Mouse (Mus musculus) left cerebral cortex, adult 11 months (tissue): Measurements from ENCODE around the gene Maff.

Experiments used
- DNase-seq: peaks from one replicate; pipeline ENCODE4 v3.0.0; 2022; ENCODE audit warnings: low spot score

Gene Maff

DNA sequence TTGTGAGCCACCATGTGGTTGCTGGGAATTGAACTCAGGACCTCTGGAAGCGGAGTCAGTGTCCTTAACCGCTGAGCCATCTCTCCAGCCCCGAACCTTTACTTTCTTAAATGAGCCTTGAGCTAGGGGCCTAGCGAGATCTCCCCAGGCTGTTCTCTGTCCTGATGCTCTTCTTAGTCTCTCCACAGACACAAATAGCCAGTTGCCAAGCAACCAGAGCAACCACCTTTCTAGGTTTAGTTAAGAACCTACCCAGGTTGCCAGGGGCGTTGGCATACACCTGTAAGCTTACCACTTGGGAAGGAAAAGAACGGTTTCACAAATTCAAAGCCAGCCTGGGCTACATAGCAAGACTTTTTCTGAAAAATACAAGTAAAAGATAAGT is 16.4 kb upstream of the Maff start:
- no peak for DNase-seq

DNA sequence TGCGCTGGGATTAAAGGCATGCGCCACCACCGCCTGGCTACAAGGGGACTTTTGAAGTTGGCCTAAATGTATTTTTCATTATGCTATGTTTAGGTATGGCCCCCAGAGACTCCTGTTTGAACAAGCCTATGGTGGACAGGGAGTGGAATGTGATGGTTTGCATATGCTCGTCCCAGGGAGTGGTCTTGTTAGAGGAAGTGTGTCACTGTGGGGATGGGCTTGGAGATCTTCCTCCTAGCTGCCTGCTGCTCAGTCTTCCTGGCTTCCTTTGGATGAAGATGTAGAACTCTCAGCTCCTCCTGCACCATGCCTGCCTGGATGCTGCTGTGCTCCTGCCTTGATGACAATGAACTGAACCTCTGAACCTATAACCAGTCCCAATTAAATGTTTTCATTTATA is 15.9 kb upstream of the Maff start:
- DNase-seq, result no peak

DNA sequence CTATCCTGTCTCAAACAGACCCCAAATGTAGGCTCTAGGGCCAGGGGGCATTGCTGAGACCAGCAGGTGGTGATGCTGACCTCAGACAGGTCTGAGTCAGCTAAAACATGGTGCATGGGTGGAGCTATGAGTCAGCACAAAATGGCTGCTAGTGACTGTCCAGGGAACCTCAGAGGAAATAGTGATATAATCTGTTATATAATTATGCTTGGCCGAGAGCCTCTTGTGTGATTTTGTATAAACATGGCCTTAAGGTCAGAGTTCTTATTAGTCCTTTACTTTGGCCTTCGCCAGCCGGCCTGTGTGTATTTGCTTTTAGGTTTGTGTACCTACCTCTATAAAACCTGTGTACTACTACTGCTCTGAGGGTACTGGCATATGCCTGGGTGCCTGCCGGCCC is 13.0 kb upstream of the Maff start:
- DNase-seq, result no peak

DNA sequence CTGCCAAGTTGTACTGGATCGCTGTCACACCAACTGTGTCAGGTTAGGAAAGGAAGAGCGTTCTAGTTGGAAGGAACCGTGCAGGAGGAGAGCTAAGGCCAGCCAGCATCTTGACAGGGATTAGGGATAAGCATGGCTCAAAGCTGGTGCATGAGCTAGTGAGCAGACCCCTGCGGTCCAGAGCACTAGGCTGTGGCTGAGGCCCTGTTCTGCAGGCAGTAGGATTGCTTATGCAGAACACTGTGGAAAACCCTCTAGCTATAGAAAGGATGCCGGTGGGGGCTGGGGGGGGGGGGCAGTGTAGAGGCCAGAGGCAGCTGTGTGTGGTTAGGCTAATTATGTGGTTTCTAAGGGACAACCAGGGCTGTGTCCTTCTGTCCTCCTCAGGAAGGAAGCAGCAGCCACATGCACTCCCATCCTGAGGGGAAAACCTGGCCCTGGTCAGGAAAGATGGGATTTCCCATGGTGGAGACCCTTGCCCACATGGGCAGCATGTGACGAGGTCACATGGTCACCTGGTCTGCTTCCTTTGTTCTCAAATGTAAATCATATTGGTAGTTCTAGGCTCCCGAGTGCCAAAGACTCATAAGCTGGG is 11.3 kb upstream of the Maff start:
- no peak for DNase-seq

DNA sequence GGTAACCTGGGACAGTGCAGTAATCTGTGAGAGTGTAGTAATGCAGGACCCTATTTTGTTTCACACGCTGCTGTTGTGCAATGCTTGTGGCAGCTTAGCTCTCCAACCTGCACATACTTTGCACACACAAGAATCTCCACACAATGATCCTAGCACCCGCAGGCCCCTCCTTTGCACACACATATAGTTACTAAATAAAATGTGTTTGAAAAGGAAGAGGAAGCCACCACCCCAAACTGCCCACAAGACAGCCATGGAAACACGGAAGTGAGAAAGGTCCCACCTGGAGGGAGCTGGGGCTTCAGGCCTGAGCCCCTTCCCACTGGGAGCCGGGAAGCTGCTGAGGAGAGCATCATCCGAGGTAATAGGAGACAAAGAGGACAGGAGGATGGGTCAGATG is 7.4 kb upstream of the Maff start:
- DNase-seq, result no peak

- DNase-seq, result no peak
These were observed 3.6 kb upstream of the Maff start for GRCm38 (mm10) chr15:79342641-79343337.

DNA sequence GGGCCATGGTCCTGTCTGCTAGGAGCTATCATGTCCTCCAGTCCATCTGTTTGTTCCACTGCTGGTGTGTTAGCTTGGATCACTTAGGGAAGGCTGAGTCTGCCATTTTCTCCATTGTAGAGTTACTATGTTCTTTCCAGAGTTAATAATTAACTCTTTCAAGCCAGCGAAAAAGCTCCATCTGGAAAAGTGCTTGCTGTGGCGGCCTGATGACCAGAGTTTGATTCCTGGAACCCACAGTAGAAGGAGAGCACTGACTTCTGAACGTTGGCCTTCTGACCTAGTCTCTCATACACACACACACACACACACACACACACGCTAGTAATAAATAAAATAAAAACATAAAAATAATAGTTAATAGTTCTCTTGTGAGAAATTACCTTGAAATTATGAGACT is 1.8 kb upstream of the Maff start:
- DNase-seq, result no peak

GRCm38 (mm10) chr15:79347165-79347844 is 884 bp downstream of the Maff start:
- peak; percentile 75 for DNase-seq

- DNase-seq, result no peak
These were observed 1.6 kb downstream of the Maff start for GRCm38 (mm10) chr15:79347845-79348506.

- DNase-seq, result no peak
These were observed 2.2 kb downstream of the Maff start for GRCm38 (mm10) chr15:79348651-79349050.

- no peak for DNase-seq
These were observed 4.4 kb downstream of the Maff start for GRCm38 (mm10) chr15:79350866-79351265.

- no peak for DNase-seq
These were observed 4.9 kb downstream of the Maff start for GRCm38 (mm10) chr15:79351331-79351767.

DNA sequence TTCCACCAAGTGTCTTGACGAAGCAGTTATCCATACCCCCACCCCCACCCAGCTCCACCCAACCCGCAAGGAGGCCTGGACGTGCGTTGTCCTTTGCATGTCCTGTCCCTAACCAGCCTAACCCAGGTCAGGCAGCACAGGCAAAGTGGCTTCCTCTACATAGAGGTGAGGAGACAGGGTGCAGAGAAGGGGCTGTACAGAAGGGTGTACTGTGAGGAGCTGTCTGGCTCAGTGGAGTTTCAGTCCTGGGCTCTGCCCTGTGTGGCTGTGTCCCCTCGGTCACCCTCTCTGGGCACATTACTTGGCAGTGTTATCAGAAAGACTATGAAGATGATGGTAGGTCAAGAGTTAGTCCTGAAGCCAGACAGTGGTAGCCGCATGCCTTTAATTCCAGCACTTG is 6.1 kb downstream of the Maff start:
- DNase-seq, result no peak

DNA sequence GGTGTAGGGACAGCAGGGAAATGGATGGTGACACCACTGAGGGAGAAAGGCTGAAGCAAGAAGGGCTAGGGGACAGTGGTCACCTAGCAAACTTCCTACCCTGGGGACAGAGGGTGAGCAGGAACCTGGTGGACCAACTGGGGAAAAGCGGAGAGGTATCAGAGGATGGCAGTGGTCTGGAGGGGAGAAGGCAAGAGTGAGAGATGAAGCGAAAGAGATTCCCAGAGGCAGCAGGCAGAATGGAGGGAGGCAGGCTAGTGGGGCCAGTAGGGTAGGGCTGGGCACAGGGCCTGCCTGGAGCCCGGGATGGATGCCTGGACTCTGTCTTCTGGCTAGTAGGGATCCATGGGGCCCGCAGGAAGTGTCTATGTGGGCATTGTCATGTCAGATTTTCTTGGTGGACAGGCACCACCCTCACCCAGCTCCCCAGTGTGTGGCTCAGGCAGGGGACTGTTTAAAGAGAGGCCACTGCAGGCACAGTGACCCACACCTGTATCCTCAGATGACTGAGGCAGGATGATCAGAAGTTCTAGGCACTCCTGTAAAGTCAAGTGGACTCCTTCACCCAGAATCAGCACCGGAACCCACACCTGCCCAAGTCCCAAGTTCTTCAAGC is 7.4 kb downstream of the Maff start:
- DNase-seq, result no peak

- DNase-seq, result no peak
These were observed 8.2 kb downstream of the Maff start for GRCm38 (mm10) chr15:79354619-79355018.

GRCm38 (mm10) chr15:79356481-79356880 is 10.1 kb downstream of the Maff start:
- no peak for DNase-seq

DNA sequence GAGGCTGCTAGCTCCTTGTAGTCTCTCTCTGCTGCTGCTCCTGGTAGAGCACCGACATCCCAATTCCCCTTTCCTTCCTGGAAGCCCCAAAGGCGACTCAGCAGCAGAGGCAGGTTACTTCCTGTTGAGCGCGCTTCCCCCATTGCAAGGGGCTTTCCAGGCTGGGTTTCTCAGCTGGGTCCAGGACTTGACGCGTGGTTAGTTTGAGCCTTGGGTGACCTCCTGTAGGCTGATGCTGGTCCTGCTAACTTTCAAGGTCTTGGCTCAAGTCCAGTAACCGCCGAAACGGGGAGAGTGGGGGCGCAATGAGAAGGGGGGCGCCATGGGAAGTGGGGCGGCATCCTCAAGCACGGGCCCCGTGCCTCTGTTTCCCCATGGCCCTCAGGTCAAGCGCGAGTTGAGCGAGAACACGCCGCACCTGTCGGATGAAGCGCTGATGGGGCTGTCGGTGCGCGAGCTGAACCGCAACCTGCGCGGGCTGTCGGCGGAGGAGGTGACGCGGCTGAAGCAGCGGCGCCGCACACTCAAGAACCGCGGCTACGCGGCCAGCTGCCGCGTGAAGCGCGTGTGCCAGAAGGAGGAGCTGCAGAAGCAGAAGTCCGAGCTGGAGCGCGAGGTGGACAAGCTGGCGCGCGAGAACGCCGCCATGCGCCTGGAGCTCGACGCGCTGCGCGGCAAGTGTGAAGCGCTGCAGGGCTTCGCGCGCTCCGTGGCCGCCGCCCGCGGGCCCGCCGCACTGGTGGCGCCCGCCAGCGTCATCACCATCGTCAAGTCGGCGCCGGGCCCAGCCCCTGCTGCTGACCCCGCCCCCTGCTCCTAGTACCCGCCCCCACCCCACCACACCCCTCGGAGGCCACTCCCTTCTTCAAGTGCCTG is 10.9 kb downstream of the Maff start:
- DNase-seq, result no peak

DNA sequence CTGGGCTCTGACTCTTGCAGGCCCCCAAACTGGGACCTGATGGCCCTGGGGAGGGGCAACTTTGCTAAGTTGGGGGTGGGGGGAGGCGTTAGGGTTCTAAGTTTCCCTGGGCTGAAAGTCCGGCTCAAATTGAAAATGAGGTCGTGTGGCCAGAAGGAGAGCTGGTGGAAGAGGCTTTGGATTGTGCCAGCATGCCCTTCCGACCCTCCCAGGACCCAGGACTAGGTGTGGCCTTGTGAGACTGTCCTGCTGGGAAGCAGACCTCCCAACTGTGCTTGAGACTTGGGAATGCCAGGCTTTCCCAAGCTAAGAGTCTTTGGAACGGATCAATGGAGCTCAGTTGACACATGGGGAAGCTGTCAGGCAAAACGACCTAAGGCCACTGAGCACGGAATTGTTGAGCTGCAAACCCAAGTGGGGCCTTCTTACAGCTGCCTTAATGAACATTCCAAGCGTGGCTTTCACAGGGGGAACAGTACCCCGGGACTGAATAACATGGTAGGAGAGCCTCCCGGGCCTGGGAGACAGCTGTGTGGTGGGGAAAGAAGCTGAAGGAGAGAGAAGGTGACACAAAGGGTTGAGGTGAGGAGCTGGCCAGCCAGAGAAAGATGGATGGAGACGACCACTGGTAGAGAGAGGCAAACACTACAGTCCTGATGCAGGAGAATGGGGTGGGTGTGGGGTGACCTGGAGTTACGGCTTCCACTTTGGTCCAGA is 11.7 kb downstream of the Maff start:
- DNase-seq, result no peak

DNA sequence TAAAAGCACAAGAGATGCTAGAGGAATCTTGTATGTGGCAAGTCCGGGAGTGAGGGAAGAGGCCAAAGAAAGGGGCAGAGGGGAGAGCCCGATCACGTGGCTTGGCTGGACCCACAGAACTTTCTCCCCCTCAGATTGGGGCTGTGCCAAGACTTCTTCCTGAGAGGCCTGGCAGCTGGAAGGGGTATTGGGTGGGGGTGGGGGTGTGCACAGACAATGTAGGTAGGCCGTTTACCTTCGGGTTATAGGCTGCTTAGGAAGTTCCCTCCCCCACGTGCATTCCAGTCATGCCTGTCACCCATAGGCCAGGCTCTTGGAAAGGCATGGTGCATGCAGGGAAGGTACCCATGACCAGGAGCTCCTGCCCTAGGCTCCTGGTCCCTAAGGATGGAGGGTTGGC is 13.5 kb downstream of the Maff start:
- DNase-seq, result no peak

DNA sequence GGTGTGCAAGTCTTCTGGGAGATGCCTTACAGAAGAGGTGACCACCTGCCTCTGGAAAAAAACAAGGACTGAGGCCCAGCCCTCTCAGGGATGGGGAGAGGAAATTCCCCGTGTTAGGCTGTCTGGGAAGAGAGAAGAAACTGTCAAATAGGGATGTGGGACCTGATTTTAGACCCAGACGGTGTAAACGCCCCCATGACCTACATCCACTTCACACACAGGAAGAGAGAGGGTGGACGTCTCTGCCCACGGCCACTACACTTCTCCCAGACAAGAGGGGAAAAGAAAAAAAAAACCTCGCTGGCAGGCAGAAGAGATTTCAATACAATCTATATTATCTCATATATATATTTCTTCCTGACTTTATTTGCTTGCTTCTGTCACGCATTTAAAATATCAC is 13.9 kb downstream of the Maff start:
- DNase-seq, result no peak

GRCm38 (mm10) chr15:79361023-79361422 is 14.6 kb downstream of the Maff start:
- no peak for DNase-seq
